Mouse (Mus musculus): Measurements from ENCODE around the gene Zfp563. TPM values are rescaled to one million over a fixed set of nuclear protein-coding genes. Genes with fewer than 3 reads are reported as not detected.

The Zfp563 gene
- polyA plus RNA-seq (2017; shearing (Covaris generic)): 8.9 TPM

GRCm38 (mm10) chr17:33089220-33089949, at the start of gene Zfp563:
TSS of gene Zfp563 (plus strand) at chr17:33089310.

GRCm38 (mm10) chr17:33067958-33068357, 21.2 kb upstream of the Zfp563 start, which contains the start of gene 4921501E09Rik:
TSS of gene 4921501E09Rik (minus strand) at chr17:33068058.

GRCm38 (mm10) chr17:33139261-33139820, 50.2 kb downstream of the Zfp563 start, which contains the start of gene Morc2b:
TSS of gene Morc2b (minus strand) at chr17:33139683.

Other genes starting within 250 kb of the Zfp563 start
- 15.9 TPM for gene Zfp870, start 197.7 kb upstream of the Zfp563 start, polyA plus RNA-seq (2017; shearing (Covaris generic))
- not detected for gene Cyp4f14, start 172.0 kb upstream of the Zfp563 start, polyA plus RNA-seq (2017; shearing (Covaris generic))
- gene Cyp4f13, start 141.9 kb upstream of the Zfp563 start, polyA plus RNA-seq (2017; shearing (Covaris generic)): 54.9 TPM
- gene Zfp472, start 123.5 kb upstream of the Zfp563 start, polyA plus RNA-seq (2017; shearing (Covaris generic)): 24.0 TPM
- gene Zfp952, start 96.2 kb upstream of the Zfp563 start, polyA plus RNA-seq (2017; shearing (Covaris generic)): 20.4 TPM
- gene Zfp763, start 55.9 kb upstream of the Zfp563 start, polyA plus RNA-seq (2017; shearing (Covaris generic)): 12.3 TPM
- gene 4921501E09Rik, start 21.3 kb upstream of the Zfp563 start, polyA plus RNA-seq (2017; shearing (Covaris generic)): not detected
- gene Morc2b, start 50.4 kb downstream of the Zfp563 start, polyA plus RNA-seq (2017; shearing (Covaris generic)): not detected
- not detected for gene Olfr55, start 79.1 kb downstream of the Zfp563 start, polyA plus RNA-seq (2017; shearing (Covaris generic))
- not detected for gene Olfr239, start 102.0 kb downstream of the Zfp563 start, polyA plus RNA-seq (2017; shearing (Covaris generic))
- gene Olfr1564, start 132.4 kb downstream of the Zfp563 start, polyA plus RNA-seq (2017; shearing (Covaris generic)): not detected
- gene Zfp955a, start 165.8 kb downstream of the Zfp563 start, polyA plus RNA-seq (2017; shearing (Covaris generic)): 22.1 TPM
- not detected for gene Olfr63, start 175.4 kb downstream of the Zfp563 start, polyA plus RNA-seq (2017; shearing (Covaris generic))
- 11.3 TPM for gene Zfp955b, start 200.2 kb downstream of the Zfp563 start, polyA plus RNA-seq (2017; shearing (Covaris generic))